Mouse (Mus musculus) E14TG2a.4 (cell line): ENCODE data around the gene Adamts6.

Experiments used
- CTCF ChIP-seq: conservative IDR thresholded peaks from 2 replicates; pipeline ENCODE4 v1.5.1; 2014; ENCODE audit warnings: low read length
- NANOG ChIP-seq: IDR thresholded peaks from 2 replicates; pipeline ENCODE4 v1.6.1; 2014; ENCODE audit warnings: borderline replicate concordance, low read length, mixed read lengths

GRCm38 (mm10) chr13:104506165-104506875, 218.7 kb downstream of the Adamts6 start:
- TF ChIP-seq NANOG (no peak), CTCF (no peak)
